Mouse (Mus musculus) ES-E14 (cell line): Measurements from ENCODE around the gene Nav2.

Experiments
- CHD2 ChIP-seq: IDR thresholded peaks from 2 replicates; pipeline ENCODE4 v1.6.1; 2014; ENCODE audit warnings: mild to moderate bottlenecking, low read depth, low read length, inconsistent platforms
- ZC3H11A ChIP-seq: IDR thresholded peaks from 2 replicates; pipeline ENCODE4 v1.6.1; 2012; ENCODE audit warnings: low read depth, mild to moderate bottlenecking, inconsistent platforms, low read length, borderline replicate concordance

- TF ChIP-seq CHD2, result no peak
- TF ChIP-seq ZC3H11A, result no peak
These were observed 83.5 kb downstream of the Nav2 start for GRCm38 (mm10) chr7:48991911-48992552.
